Mouse (Mus musculus) liver, adult 2 months (tissue): ENCODE results near the gene Tarsl2.

Source experiments
- CTCF ChIP-seq: fragments of 200-500 bp; IDR thresholded peaks from 2 replicates; pipeline ENCODE4 v1.5.1; 2011; ENCODE audit warnings: low read depth, low read length, control low read depth
- POLR2A ChIP-seq: fragments of 200-500 bp; IDR thresholded peaks from 2 replicates; pipeline ENCODE4 v1.6.1; 2011; ENCODE audit warnings: low read length, control low read depth; ENCODE audit not compliant: insufficient read depth; ENCODE audit errors: extremely low read depth

DNA sequence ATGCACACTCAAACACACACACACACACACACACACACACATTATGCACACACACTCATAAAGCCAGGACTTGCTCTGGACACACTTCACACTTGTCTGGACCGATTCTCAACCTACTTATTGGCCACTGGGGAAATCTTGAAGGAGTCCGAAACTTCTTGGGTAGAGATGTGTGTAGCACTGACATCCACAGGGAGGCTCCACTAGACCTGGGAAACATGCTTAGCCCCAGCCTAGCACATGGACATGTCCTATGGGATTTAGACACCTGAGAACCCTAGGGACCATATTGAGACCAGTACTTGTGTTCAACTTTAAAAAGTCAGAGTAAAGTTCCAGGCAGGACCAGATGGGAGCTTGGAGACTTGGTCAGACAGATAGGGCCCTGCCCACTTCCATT, 89.3 kb downstream of the Tarsl2 start:
- TF ChIP-seq CTCF: peak; percentile 40; the same call in 1 of the 2 replicates
- no peak for TF ChIP-seq POLR2A
